Mouse (Mus musculus) embryonic facial prominence, embryonic 15.5 days (tissue): ENCODE results near the gene Slc7a5. TPM values are rescaled to one million over a fixed set of nuclear protein-coding genes. Genes with fewer than 3 reads are reported as not detected.

Experiments
- ATAC-seq: fragments of 200-750 bp; cut with Nextera tagmentation; 2 replicates; pipeline ENCODE4 v1.8.0; 2017; ENCODE audit warnings: low read depth, moderate TSS enrichment; ENCODE audit not compliant: insufficient number of reproducible peaks, low FRiP score, low TSS enrichment
- H3K27ac ChIP-seq: fragments of 300-500 bp; sonication (generic); replicated peaks from 2 replicates; pipeline ENCODE4 v1.5.1; 2015; ENCODE audit warnings: mild to moderate bottlenecking, inconsistent platforms
- H3K27me3 ChIP-seq: fragments of 300-500 bp; sonication (generic); 2 replicates; pipeline ENCODE4 v1.6.1; 2015; ENCODE audit warnings: inconsistent platforms
- H3K36me3 ChIP-seq: fragments of 300-500 bp; sonication (generic); 2 replicates; pipeline ENCODE4 v1.6.1; 2015; ENCODE audit warnings: mild to moderate bottlenecking, inconsistent platforms
- H3K4me1 ChIP-seq: fragments of 300-500 bp; sonication (generic); 2 replicates; pipeline ENCODE4 v1.6.1; 2015; ENCODE audit warnings: inconsistent platforms
- H3K4me2 ChIP-seq: fragments of 300-500 bp; sonication (generic); replicated peaks from 2 replicates; pipeline ENCODE4 v1.6.1; 2015; ENCODE audit warnings: mild to moderate bottlenecking, inconsistent platforms
- H3K4me3 ChIP-seq: fragments of 300-500 bp; sonication (generic); replicated peaks from 2 replicates; pipeline ENCODE4 v1.5.1; 2015; ENCODE audit warnings: mild to moderate bottlenecking, inconsistent platforms
- H3K9ac ChIP-seq: fragments of 300-500 bp; sonication (generic); 2 replicates; pipeline ENCODE4 v1.6.1; 2015; ENCODE audit warnings: inconsistent platforms
- H3K9me3 ChIP-seq: fragments of 300-500 bp; sonication (generic); replicated peaks from 2 replicates; pipeline ENCODE4 v1.6.1; 2016; ENCODE audit warnings: inconsistent platforms
- WGBS: fragments of 180-500 bp; shearing (Covaris S2); methylation state at CpG from one replicate; pipeline ENCODE4 v1.1.7; 2015; 5-methylcytosine and 5-hydroxymethylcytosine counted together
- polyA plus RNA-seq: library from polyadenylated mRNA; unstranded; fragments of >200 nt; fragmentation: Nextera tagmentation; extraction: Ambion mirVana; gene quantifications from 2 replicates; pipeline ENCODE4 v1.2.1, GENCODE M21; 2015

The Slc7a5 gene
- polyA plus RNA-seq, 1 experiment from 2014 or later, result 31.9 TPM

DNA sequence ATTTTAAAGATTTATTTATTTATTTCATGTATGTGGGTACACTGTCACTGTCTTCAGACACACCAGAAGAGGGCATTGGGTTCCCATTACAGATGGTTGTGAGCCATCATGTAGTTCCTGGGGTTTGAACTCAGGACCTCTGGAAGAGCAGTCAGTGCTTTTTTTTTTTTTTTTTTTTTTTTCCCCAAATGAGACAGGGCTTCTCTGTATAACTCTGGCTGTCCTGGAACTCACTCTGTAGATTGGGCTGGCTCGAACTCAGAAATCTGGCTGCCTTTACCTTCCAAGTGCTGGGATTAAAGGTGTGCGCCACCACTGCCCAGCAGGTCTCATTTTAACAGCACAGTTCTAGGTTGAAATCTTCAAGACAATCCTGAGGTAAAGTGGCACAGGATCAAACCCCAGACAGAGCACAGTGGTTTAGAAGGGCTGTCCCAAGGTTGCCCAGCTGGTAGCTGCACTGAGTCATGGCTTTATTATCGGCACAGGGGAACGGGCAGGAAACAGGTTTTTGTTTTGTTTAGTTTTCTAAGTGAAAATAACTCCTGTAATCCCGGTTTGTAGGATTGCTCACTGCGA, 41.8 kb upstream of the Slc7a5 start, which contains the start of gene Banp:
Gene Banp, plus strand, starts transcription at position 529 of the 579 bp plus-strand sequence.
- Histone ChIP-seq H3K27me3 (no peaks in the 10 kb centered on the region), H3K9me3 (no peaks in the 10 kb centered on the region), H3K4me2 (peak within 1 kb of the TSS; percentile 77), H3K36me3 (peaks cover 9% of the 10 kb centered on the region; the same call in 1 of the 2 replicates), H3K27ac (peak within 1 kb of the TSS; percentile 93), H3K4me3 (peak within 1 kb of the TSS; percentile 93), H3K4me1 (peaks cover 54% of the 10 kb centered on the region), H3K9ac (peak within 1 kb of the TSS; percentile 97)
- WGBS, result 56% methylated on average over 6 of the region's 6 CpGs
- ATAC-seq, result no peak

DNA sequence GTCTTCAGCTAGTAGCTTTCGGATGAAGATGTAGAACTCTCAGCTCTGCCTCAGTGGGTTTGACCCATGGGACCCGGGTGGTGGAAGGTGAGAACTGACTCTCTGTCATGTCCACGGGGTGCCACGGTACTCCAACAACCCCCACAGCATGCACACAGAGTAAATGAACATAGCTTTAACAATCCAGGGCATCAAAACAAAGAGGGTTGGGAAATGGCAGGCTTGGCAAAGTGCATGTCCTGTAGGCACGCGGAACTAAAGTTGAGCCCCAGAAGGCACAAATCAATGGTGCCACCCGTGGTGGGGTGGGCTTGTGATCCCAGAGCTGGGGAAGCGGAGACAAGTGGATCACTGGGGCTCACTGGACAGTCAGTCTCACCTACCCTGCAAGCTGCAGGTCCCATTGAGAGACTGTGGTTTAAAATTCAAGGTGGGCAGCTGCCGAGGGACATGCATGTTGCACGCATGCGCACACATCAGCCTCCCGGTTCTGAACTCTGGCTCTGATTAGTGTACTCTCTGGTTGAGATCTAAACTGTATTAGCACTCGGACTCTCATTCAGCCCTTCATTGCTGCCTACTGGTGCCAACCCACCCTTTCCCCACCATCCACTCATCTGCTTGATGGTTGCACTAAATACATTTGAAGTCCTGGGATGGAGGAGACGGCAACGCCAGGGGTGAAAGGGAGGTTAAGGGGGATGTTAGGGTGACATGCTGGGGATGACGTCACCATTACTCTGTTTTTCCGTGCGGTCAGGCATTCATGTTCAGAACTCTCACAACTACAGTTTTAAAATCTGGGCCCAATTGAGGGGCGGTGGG, 41.0 kb upstream of the Slc7a5 start:
- 53% methylated on average over 19 of the region's 19 CpGs for WGBS
- Histone ChIP-seq H3K27me3 (no peaks in the 10 kb centered on the region), H3K27ac (peak overlapping the region; percentile 93), H3K9ac (peak overlapping the region; percentile 40), H3K4me2 (peak overlapping the region; percentile 74), H3K4me3 (peak overlapping the region; percentile 41), H3K9me3 (no peaks in the 10 kb centered on the region), H3K4me1 (peaks cover 49% of the 10 kb centered on the region), H3K36me3 (peaks cover 6% of the 10 kb centered on the region; the same call in 1 of the 2 replicates)
- no peak for ATAC-seq

DNA sequence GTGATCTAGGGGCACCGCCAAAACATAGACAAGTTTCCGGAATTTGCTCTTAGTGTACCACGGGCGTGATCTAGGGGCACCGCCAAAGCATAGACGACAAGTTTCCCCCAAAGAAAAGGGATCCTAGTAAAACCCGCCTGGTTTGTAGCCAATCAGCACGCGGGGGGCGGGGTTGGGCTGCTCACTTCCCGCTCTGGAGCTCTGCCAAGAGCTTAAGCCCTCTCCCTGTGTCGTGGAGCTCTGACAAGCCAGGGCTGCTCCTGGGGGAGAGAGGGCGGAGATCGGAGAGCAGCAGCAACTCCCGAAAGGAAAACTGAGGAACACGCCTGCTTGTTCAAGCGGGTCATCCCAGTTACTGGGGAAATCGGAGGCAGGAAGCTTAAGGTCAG, 40.3 kb upstream of the Slc7a5 start:
- ATAC-seq, result peak; percentile 39; the same call in 1 of the 2 replicates
- Histone ChIP-seq H3K9ac (peak overlapping the region; percentile 40), H3K4me2 (peak overlapping the region; percentile 74), H3K27me3 (no peaks in the 10 kb centered on the region), H3K9me3 (no peaks in the 10 kb centered on the region), H3K27ac (peak overlapping the region; percentile 93), H3K4me1 (peaks cover 41% of the 10 kb centered on the region), H3K36me3 (peaks cover 4% of the 10 kb centered on the region; the same call in 1 of the 2 replicates), H3K4me3 (peak overlapping the region; percentile 41)
- WGBS, result under 1% methylated on average over 18 of the region's 18 CpGs

DNA sequence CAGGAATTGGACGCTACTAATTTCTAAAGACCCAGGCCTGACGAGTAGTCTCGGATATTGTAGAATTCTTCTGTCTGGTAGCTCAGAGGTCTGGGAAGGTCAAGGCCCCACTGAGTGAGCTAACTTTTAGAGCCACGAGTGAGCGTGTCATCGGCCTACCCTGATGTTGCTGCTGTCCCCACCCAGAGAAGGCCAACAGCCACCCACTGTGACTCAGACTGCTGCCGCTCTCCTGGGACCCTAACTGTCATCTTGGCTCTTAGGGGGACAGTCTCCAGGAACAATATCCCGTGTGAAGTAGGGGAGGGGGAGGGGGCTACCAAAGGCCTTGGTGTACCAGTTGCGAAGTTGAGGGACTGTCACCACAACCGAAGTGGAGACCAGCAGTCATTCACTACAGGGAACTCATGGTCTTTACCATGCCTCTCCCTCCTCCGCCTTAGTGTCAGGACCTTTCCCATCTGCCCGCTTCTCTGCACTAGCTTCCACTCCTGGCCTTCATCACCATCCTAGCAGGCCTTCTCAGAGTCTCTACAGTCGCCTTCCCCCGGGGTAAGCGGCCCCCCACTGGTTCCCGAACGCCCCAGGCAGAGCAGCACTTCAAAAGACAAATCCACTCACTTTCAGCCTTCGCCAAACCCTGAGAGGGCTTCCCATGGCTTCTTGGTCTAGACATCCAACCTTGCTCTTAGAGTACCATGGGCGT, 39.7 kb upstream of the Slc7a5 start:
- Histone ChIP-seq H3K27me3 (no peaks in the 10 kb centered on the region), H3K36me3 (no peaks in the 10 kb centered on the region), H3K9ac (peak overlapping the region; percentile 29), H3K4me1 (peaks cover 35% of the 10 kb centered on the region), H3K27ac (peak overlapping the region; percentile 93), H3K9me3 (no peaks in the 10 kb centered on the region), H3K4me3 (peak overlapping the region; percentile 41), H3K4me2 (peak overlapping the region; percentile 74)
- 28% methylated on average over 19 of the region's 19 CpGs for WGBS
- ATAC-seq, result no peak

DNA sequence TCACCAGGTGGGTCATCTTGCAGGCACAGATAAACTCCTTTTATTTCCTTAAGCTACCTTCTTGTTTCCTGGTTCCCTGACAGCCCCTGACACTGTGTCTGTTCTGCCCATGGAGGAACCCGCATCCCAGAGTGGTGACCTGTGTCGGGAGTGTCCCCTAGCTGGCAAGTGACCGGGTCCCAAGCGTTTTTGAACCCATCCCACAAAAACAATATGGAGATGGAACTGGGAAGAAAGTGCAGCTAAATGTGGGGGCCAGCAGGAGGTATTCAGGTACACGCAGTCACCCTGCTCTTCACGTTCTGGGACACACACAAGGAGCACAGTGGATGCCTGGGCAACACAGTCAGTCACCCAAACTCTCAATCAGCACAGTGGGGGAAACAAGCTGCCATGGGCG, 38.9 kb upstream of the Slc7a5 start:
- no peak overlapping the region for H3K9ac ChIP-seq
- peaks cover 27% of the 10 kb centered on the region for H3K4me1 ChIP-seq
- WGBS, result 81% methylated on average over 7 of the region's 7 CpGs

DNA sequence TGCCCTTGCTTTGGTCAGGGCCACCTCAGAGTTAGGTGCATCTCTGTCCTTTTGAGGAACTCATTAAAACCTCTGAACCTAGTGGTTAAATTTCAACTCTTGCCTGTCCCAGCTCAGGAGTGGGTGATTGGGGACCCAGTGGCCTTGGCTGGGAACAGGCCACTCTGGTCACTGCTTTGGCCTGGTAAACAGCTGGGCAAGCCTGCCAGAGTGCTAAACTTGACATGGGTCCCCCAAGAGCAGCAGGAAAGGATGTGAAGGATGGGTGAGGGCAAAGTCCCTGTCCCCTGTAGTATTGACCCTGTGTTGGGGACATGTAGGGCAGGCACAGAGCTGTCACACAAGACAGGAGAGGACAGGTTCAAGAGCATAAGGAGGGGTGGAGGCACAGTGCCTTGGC, 37.3 kb upstream of the Slc7a5 start, which contains the start of gene Car5a:
Gene Car5a, minus strand, starts transcription at position 74 of the 400 bp plus-strand sequence.
- ATAC-seq, result no peak
- no peak within 1 kb of the TSS for H3K4me3 ChIP-seq
- H3K9me3 ChIP-seq, result no peaks in the 10 kb centered on the region
- H3K9ac ChIP-seq, result no peak within 1 kb of the TSS
- H3K4me1 ChIP-seq, result peaks cover 27% of the 10 kb centered on the region
- H3K27me3 ChIP-seq, result no peaks in the 10 kb centered on the region
- no peaks in the 10 kb centered on the region for H3K36me3 ChIP-seq
- no peak within 1 kb of the TSS for H3K4me2 ChIP-seq
- H3K27ac ChIP-seq, result no peak within 1 kb of the TSS

More for the DNA sequence above, 38.9 kb upstream of the Slc7a5 start:
- no peak overlapping the region for H3K4me3 ChIP-seq
- H3K27ac ChIP-seq, result no peak overlapping the region
- H3K27me3 ChIP-seq, result no peaks in the 10 kb centered on the region
- no peaks in the 10 kb centered on the region for H3K36me3 ChIP-seq
- ATAC-seq, result no peak
- H3K4me2 ChIP-seq, result no peak overlapping the region
- no peaks in the 10 kb centered on the region for H3K9me3 ChIP-seq

DNA sequence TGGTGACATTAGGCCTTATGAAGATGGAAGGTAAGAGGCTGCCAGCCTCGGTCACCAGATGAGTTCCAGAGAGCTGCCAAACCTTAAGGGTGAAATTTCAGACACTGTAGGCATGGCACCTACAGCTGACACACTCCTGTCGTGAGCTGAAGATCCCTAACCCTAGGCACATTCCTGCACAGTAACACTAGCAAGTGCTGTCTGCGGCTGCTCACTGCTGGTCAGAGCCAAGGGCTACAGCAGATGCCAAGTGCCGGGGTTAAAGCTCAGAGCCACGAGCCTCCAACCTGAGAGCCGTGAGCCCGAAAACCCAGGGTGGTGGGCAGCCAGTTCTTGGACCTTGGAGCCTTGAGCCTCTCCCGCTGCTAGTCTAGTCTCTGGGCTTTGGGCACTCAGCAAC, 36.2 kb upstream of the Slc7a5 start:
- Histone ChIP-seq H3K4me3 (no peak overlapping the region), H3K4me1 (peaks cover 18% of the 10 kb centered on the region), H3K4me2 (no peak overlapping the region), H3K27me3 (no peaks in the 10 kb centered on the region), H3K9ac (no peak overlapping the region), H3K27ac (no peak overlapping the region), H3K36me3 (no peaks in the 10 kb centered on the region), H3K9me3 (no peaks in the 10 kb centered on the region)
- WGBS, result 70% methylated on average over 8 of the region's 8 CpGs
- ATAC-seq, result no peak

DNA sequence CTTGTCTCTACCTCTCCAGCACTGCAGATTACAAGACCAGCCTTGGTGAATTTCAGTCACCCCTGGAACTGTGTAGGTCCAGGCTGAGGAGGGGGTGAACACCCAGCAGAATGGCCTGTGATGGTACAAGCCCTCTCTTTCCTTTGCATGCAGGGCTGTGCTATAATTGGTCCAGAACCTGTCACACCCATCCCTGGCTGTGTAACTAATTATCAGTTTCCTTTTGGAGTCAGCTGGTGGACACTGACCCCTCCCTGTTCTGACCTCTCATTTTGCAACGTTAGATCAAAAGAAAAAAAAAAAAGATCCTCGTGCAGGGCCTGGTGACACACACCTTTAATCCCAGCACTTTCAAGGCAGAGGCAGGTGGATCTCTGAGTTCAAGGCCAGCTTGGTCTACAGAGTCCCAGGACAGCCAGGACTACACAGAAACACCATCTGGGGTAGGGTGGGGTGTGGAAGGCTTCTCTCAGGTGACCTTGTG, 35.6 kb upstream of the Slc7a5 start:
- 22% methylated on average over 2 of the region's 2 CpGs for WGBS

DNA sequence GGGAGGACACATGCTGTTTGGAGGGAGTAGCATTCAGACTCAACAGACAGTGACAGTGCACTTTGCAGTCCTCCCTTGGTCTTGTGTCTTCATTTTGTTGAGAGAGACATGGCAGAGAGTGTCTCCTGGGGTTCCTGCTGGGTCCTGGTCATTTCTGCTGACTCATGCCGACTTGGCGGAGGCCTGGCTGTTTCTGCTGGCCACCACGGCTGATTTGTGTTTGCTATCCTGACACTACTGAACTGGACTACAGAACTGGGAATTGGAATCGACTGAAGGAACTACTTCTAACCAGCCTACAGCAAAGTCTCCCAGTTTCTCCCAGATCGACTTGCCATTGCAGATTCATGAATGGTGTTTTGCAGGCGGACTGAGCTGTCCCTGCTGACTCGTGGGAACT, 31.2 kb upstream of the Slc7a5 start:
- H3K9me3 ChIP-seq, result no peaks in the 10 kb centered on the region
- no peak overlapping the region for H3K9ac ChIP-seq
- H3K36me3 ChIP-seq, result no peaks in the 10 kb centered on the region
- no peak overlapping the region for H3K4me2 ChIP-seq
- no peak overlapping the region for H3K27ac ChIP-seq
- H3K4me1 ChIP-seq, result peaks cover 10% of the 10 kb centered on the region; the same call in 1 of the 2 replicates
- ATAC-seq, result no peak
- no peak overlapping the region for H3K4me3 ChIP-seq
- WGBS, result 85% methylated on average over 7 of the region's 7 CpGs
- H3K27me3 ChIP-seq, result no peaks in the 10 kb centered on the region

More for the DNA sequence above, 35.6 kb upstream of the Slc7a5 start:
- no peaks in the 10 kb centered on the region for H3K9me3 ChIP-seq
- H3K27me3 ChIP-seq, result no peaks in the 10 kb centered on the region
- H3K4me2 ChIP-seq, result no peak overlapping the region
- no peak overlapping the region for H3K4me3 ChIP-seq
- H3K36me3 ChIP-seq, result no peaks in the 10 kb centered on the region
- no peak for ATAC-seq
- no peak overlapping the region for H3K27ac ChIP-seq
- H3K9ac ChIP-seq, result no peak overlapping the region
- peaks cover 12% of the 10 kb centered on the region for H3K4me1 ChIP-seq

DNA sequence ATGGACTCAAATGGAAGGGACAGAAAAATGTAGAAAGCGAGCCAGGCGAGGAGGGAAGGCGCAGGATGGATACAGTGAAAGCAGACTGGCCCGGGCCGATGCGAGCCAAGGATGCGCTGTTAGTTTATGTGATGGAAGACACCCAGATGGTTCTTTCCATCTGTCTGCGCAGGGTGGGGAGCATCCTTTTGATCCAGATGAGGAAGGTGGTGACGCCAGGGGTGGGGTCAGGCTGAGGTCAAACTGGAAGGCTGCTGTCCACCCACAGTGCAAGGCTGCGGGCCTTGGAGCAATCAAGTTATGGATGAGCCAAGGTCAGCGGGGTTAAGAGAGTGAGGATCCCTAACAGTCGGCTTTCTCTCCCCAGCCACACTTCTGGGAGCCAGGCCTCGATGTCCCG, 28.9 kb upstream of the Slc7a5 start:
- Histone ChIP-seq H3K9ac (no peak overlapping the region), H3K27ac (no peak overlapping the region), H3K4me1 (peaks cover 10% of the 10 kb centered on the region; the same call in 1 of the 2 replicates), H3K27me3 (no peaks in the 10 kb centered on the region), H3K4me2 (no peak overlapping the region), H3K9me3 (no peaks in the 10 kb centered on the region), H3K4me3 (no peak overlapping the region), H3K36me3 (no peaks in the 10 kb centered on the region)
- WGBS, result 75% methylated on average over 14 of the region's 14 CpGs
- ATAC-seq, result no peak
